Mouse (Mus musculus) neural tube, embryonic 12.5 days (tissue): ENCODE data around the gene Lrtm1. TPM values are rescaled to one million over a fixed set of nuclear protein-coding genes. Genes with fewer than 3 reads are reported as not detected.

Source experiments
- ATAC-seq: fragments of 200-750 bp; cut with Nextera tagmentation; 2 replicates; pipeline ENCODE4 v1.8.0; 2017; ENCODE audit warnings: low read depth, mild to moderate bottlenecking, moderate TSS enrichment, moderate library complexity; ENCODE audit not compliant: low FRiP score
- H3K27ac ChIP-seq: fragments of 300-500 bp; sonication (generic); 2 replicates; pipeline ENCODE4 v1.5.1; 2016
- H3K27me3 ChIP-seq: fragments of 300-500 bp; sonication (generic); replicated peaks from 2 replicates; pipeline ENCODE4 v1.6.1; 2016; ENCODE audit warnings: mild to moderate bottlenecking
- H3K36me3 ChIP-seq: fragments of 300-500 bp; sonication (generic); 2 replicates; pipeline ENCODE4 v1.6.1; 2016; ENCODE audit warnings: mild to moderate bottlenecking
- H3K4me1 ChIP-seq: fragments of 300-500 bp; sonication (generic); 2 replicates; pipeline ENCODE4 v1.6.1; 2016
- H3K4me2 ChIP-seq: fragments of 300-500 bp; sonication (generic); replicated peaks from 2 replicates; pipeline ENCODE4 v1.6.1; 2016; ENCODE audit warnings: mild to moderate bottlenecking
- H3K4me3 ChIP-seq: fragments of 300-500 bp; sonication (generic); 2 replicates; pipeline ENCODE4 v1.5.1; 2016
- H3K9ac ChIP-seq: fragments of 300-500 bp; sonication (generic); 2 replicates; pipeline ENCODE4 v1.6.1; 2016; ENCODE audit warnings: mild to moderate bottlenecking
- H3K9me3 ChIP-seq: fragments of 300-500 bp; sonication (generic); 2 replicates; pipeline ENCODE4 v1.6.1; 2016; ENCODE audit warnings: mild to moderate bottlenecking
- WGBS: fragments of 180-500 bp; shearing (Covaris S2); methylation state at CpG from one replicate; pipeline ENCODE4 v1.1.7; 2016; 5-methylcytosine and 5-hydroxymethylcytosine counted together
- polyA plus RNA-seq: library from polyadenylated mRNA; unstranded; fragments of >200 nt; fragmentation: Nextera tagmentation; extraction: Ambion mirVana; gene quantifications from 2 replicates; pipeline ENCODE4 v1.2.1, GENCODE M21; 2016

Lrtm1 gene
- polyA plus RNA-seq, 1 experiment from 2014 or later: 0.28 TPM

- no peaks in the 10 kb centered on the region for H3K36me3 ChIP-seq
- H3K9ac ChIP-seq: no peak overlapping the region
- no peak overlapping the region for H3K4me3 ChIP-seq
- whole genome bisulfite sequencing: 89% methylated on average over 1 of the region's 1 CpGs
- no peak overlapping the region for H3K27ac ChIP-seq
- H3K4me2 ChIP-seq: no peak overlapping the region
- H3K4me1 ChIP-seq: peaks cover 9% of the 10 kb centered on the region
- H3K27me3 ChIP-seq: no peaks in the 10 kb centered on the region
- no peaks in the 10 kb centered on the region for H3K9me3 ChIP-seq
- no peak for ATAC-seq
Measured at GRCm38 (mm10) chr14:29041498-29041897, 23.5 kb downstream of the Lrtm1 start.

GRCm38 (mm10) chr14:29042355-29042754 is 24.3 kb downstream of the Lrtm1 start:
- WGBS: 67% methylated on average over 1 of the region's 1 CpGs
- Histone ChIP-seq H3K9me3 (no peaks in the 10 kb centered on the region), H3K36me3 (no peaks in the 10 kb centered on the region), H3K27ac (no peak overlapping the region), H3K4me2 (no peak overlapping the region), H3K27me3 (no peaks in the 10 kb centered on the region), H3K4me1 (peaks cover 9% of the 10 kb centered on the region), H3K4me3 (no peak overlapping the region), H3K9ac (no peak overlapping the region)
- no peak for ATAC-seq

GRCm38 (mm10) chr14:29051951-29052835 is 34.2 kb downstream of the Lrtm1 start:
- Histone ChIP-seq H3K9ac (no peak overlapping the region), H3K27ac (no peak overlapping the region), H3K27me3 (no peaks in the 10 kb centered on the region), H3K4me2 (no peak overlapping the region), H3K4me3 (no peak overlapping the region), H3K36me3 (no peaks in the 10 kb centered on the region), H3K4me1 (no peaks in the 10 kb centered on the region), H3K9me3 (no peaks in the 10 kb centered on the region)
- WGBS: 64% methylated on average over 16 of the region's 16 CpGs
- ATAC-seq: no peak

- no peak for ATAC-seq
- Histone ChIP-seq H3K4me3 (no peak overlapping the region), H3K9me3 (no peaks in the 10 kb centered on the region), H3K9ac (no peak overlapping the region), H3K4me2 (no peak overlapping the region), H3K27me3 (no peaks in the 10 kb centered on the region), H3K36me3 (no peaks in the 10 kb centered on the region; the same call in 1 of the 2 replicates), H3K27ac (no peak overlapping the region), H3K4me1 (no peaks in the 10 kb centered on the region)
Measured at GRCm38 (mm10) chr14:29060679-29061078, 42.7 kb downstream of the Lrtm1 start.

GRCm38 (mm10) chr14:29061491-29061890 is 43.5 kb downstream of the Lrtm1 start:
- Histone ChIP-seq H3K4me3 (no peak overlapping the region), H3K4me2 (no peak overlapping the region), H3K27ac (no peak overlapping the region), H3K27me3 (no peaks in the 10 kb centered on the region), H3K9ac (no peak overlapping the region), H3K9me3 (no peaks in the 10 kb centered on the region), H3K36me3 (no peaks in the 10 kb centered on the region; the same call in 1 of the 2 replicates), H3K4me1 (no peaks in the 10 kb centered on the region)
- ATAC-seq: no peak
- WGBS: 93% methylated on average over 1 of the region's 1 CpGs

GRCm38 (mm10) chr14:29062676-29063075 is 44.7 kb downstream of the Lrtm1 start:
- WGBS: 95% methylated on average over 2 of the region's 2 CpGs
- no peak overlapping the region for H3K4me2 ChIP-seq
- H3K9ac ChIP-seq: no peak overlapping the region
- no peak overlapping the region for H3K27ac ChIP-seq
- no peak overlapping the region for H3K4me3 ChIP-seq
- ATAC-seq: no peak
- no peaks in the 10 kb centered on the region for H3K9me3 ChIP-seq
- H3K4me1 ChIP-seq: no peaks in the 10 kb centered on the region
- no peaks in the 10 kb centered on the region for H3K27me3 ChIP-seq
- H3K36me3 ChIP-seq: no peaks in the 10 kb centered on the region; the same call in 1 of the 2 replicates

GRCm38 (mm10) chr14:29073747-29074146 is 55.7 kb downstream of the Lrtm1 start:
- no peak overlapping the region for H3K9ac ChIP-seq
- no peaks in the 10 kb centered on the region for H3K27me3 ChIP-seq
- WGBS: 91% methylated on average over 4 of the region's 4 CpGs
- H3K9me3 ChIP-seq: no peaks in the 10 kb centered on the region
- no peak overlapping the region for H3K4me2 ChIP-seq
- H3K27ac ChIP-seq: no peak overlapping the region
- no peak for ATAC-seq
- H3K36me3 ChIP-seq: no peaks in the 10 kb centered on the region
- H3K4me3 ChIP-seq: no peak overlapping the region
- H3K4me1 ChIP-seq: no peaks in the 10 kb centered on the region

- Histone ChIP-seq H3K4me1 (no peaks in the 10 kb centered on the region), H3K4me3 (no peak overlapping the region), H3K36me3 (no peaks in the 10 kb centered on the region), H3K27me3 (no peaks in the 10 kb centered on the region), H3K9me3 (no peaks in the 10 kb centered on the region), H3K4me2 (no peak overlapping the region), H3K27ac (no peak overlapping the region), H3K9ac (no peak overlapping the region)
- no peak for ATAC-seq
- WGBS: 76% methylated on average over 3 of the region's 3 CpGs
Measured at GRCm38 (mm10) chr14:29077418-29077817, 59.4 kb downstream of the Lrtm1 start.

GRCm38 (mm10) chr14:29080228-29080627 is 62.2 kb downstream of the Lrtm1 start:
- no peak overlapping the region for H3K4me3 ChIP-seq
- no peak for ATAC-seq
- no peaks in the 10 kb centered on the region for H3K27me3 ChIP-seq
- WGBS: 81% methylated on average over 4 of the region's 4 CpGs
- H3K9ac ChIP-seq: no peak overlapping the region
- H3K27ac ChIP-seq: no peak overlapping the region
- no peaks in the 10 kb centered on the region for H3K36me3 ChIP-seq
- H3K4me2 ChIP-seq: no peak overlapping the region
- no peaks in the 10 kb centered on the region for H3K9me3 ChIP-seq
- no peaks in the 10 kb centered on the region for H3K4me1 ChIP-seq

- Histone ChIP-seq H3K27ac (no peak overlapping the region), H3K27me3 (no peaks in the 10 kb centered on the region), H3K9ac (no peak overlapping the region), H3K4me1 (no peaks in the 10 kb centered on the region), H3K4me3 (no peak overlapping the region), H3K4me2 (no peak overlapping the region), H3K9me3 (no peaks in the 10 kb centered on the region), H3K36me3 (no peaks in the 10 kb centered on the region)
- ATAC-seq: no peak
- 89% methylated on average over 4 of the region's 4 CpGs for WGBS
Measured at GRCm38 (mm10) chr14:29080630-29081029, 62.6 kb downstream of the Lrtm1 start.

- 97% methylated on average over 1 of the region's 1 CpGs for WGBS
- H3K9ac ChIP-seq: no peak overlapping the region
Measured at GRCm38 (mm10) chr14:29082171-29082570, 64.2 kb downstream of the Lrtm1 start.

More at GRCm38 (mm10) chr14:29082171-29082570, 64.2 kb downstream of the Lrtm1 start:
- H3K9me3 ChIP-seq: no peaks in the 10 kb centered on the region
- no peaks in the 10 kb centered on the region for H3K36me3 ChIP-seq
- no peaks in the 10 kb centered on the region for H3K27me3 ChIP-seq
- H3K4me1 ChIP-seq: no peaks in the 10 kb centered on the region
- H3K4me2 ChIP-seq: no peak overlapping the region
- no peak overlapping the region for H3K27ac ChIP-seq
- ATAC-seq: no peak
- H3K4me3 ChIP-seq: no peak overlapping the region
